Mouse (Mus musculus) liver, embryonic 14.5 days (tissue): ENCODE results near the gene Tcp10a. TPM values are rescaled to one million over a fixed set of nuclear protein-coding genes. Genes with fewer than 3 reads are reported as not detected.
"Not testable (repeated sequence)": the region's sequence is repeated elsewhere in the genome, so short reads cannot be mapped to it uniquely, and the experiment has no call there.

Experiments
- ATAC-seq: fragments of 200-750 bp; cut with Nextera tagmentation; 2 replicates; pipeline ENCODE4 v1.8.0; 2017; ENCODE audit warnings: moderate number of reproducible peaks, mild to moderate bottlenecking, moderate library complexity; ENCODE audit not compliant: insufficient read depth
- DNase-seq, 3 experiments: peaks; one replicate each; pipeline ENCODE4 v3.0.0-alpha.2; 2012 to 2013; ENCODE audit warnings: low read depth in 3 of 3, low spot score in 3 of 3
- H3K27ac ChIP-seq: fragments of 300-500 bp; sonication (generic); 2 replicates; pipeline ENCODE4 v1.5.1; 2014; ENCODE audit warnings: moderate library complexity, mild to moderate bottlenecking, control low read depth, inconsistent platforms
- H3K27me3 ChIP-seq: fragments of 300-500 bp; sonication (generic); 2 replicates; pipeline ENCODE4 v1.6.1; 2014; ENCODE audit warnings: mild to moderate bottlenecking, low read length, moderate library complexity; ENCODE audit not compliant: control insufficient read depth, insufficient read depth
- H3K36me3 ChIP-seq: fragments of 300-500 bp; sonication (generic); replicated peaks from 2 replicates; pipeline ENCODE4 v1.6.1; 2014; ENCODE audit warnings: low read depth; ENCODE audit not compliant: control insufficient read depth, insufficient read depth
- H3K4me1 ChIP-seq, 2 experiments: fragments of 200-500 bp in 1 of 2; fragments of 300-500 bp in 1 of 2; sonication (generic) in 1 of 2; replicated peaks; 2 replicates each; pipeline ENCODE4 v1.6.1; 2012 to 2014; ENCODE audit warnings: antibody characterized with exemption in 1 of 2, inconsistent platforms in 1 of 2, low read length in 1 of 2; ENCODE audit not compliant: control insufficient read depth in 2 of 2, insufficient read depth in 2 of 2
- H3K4me2 ChIP-seq: fragments of 300-500 bp; sonication (generic); 2 replicates; pipeline ENCODE4 v1.6.1; 2014; ENCODE audit warnings: low read depth, mild to moderate bottlenecking, control low read depth, moderate library complexity
- H3K4me3 ChIP-seq, 2 experiments: fragments of 200-500 bp in 1 of 2; fragments of 300-500 bp in 1 of 2; sonication (generic) in 1 of 2; 2 replicates each; pipeline ENCODE4 v1.5.1; 2012 to 2014; ENCODE audit warnings: low read depth in 2 of 2, low read length in 2 of 2, mild to moderate bottlenecking in 2 of 2, control low read depth in 1 of 2, inconsistent platforms in 1 of 2, moderate library complexity in 1 of 2; ENCODE audit not compliant: insufficient read depth in 1 of 2
- H3K9ac ChIP-seq: fragments of 300-500 bp; sonication (generic); replicated peaks from 2 replicates; pipeline ENCODE4 v1.6.1; 2014; ENCODE audit warnings: mild to moderate bottlenecking, control low read depth, moderate library complexity
- H3K9me3 ChIP-seq: fragments of 300-500 bp; sonication (generic); 2 replicates; pipeline ENCODE4 v1.6.1; 2016; ENCODE audit warnings: low read length, mixed read lengths; ENCODE audit not compliant: control insufficient read depth
- WGBS: fragments of 180-500 bp; shearing (Covaris S2); extraction: QIAGEN DNeasy Blood & Tissue Kit; methylation state at CpG from one replicate; pipeline ENCODE4 v1.1.7; 2014; ENCODE audit not compliant: insufficient replicate concordance; 5-methylcytosine and 5-hydroxymethylcytosine counted together
- polyA plus RNA-seq, 2 experiments: library from polyadenylated mRNA; depleted of rRNA in 1 of 2; stranded (reverse) in 1 of 2; unstranded in 1 of 2; fragments of >200 nt; fragmentation: Nextera tagmentation in 1 of 2; extraction: Ambion mirVana in 1 of 2; gene quantifications; 2 replicates each; pipeline versions ENCODE4 v1.2.1 to v1.2.3; 2012 to 2014

Gene Tcp10a
- polyA plus RNA-seq, 2 experiments, result not detected

GRCm38 (mm10) chr17:7386016-7386415, 61.6 kb downstream of the Tcp10a start:
- not testable (repeated sequence) for H3K9me3 ChIP-seq, H3K9ac ChIP-seq, H3K36me3 ChIP-seq, H3K4me3 ChIP-seq, ATAC-seq, H3K27me3 ChIP-seq, H3K4me1 ChIP-seq, DNase-seq, H3K27ac ChIP-seq, H3K4me2 ChIP-seq
- 43% methylated on average over 8 of the region's 8 CpGs for WGBS

- not testable (repeated sequence) for H3K4me2 ChIP-seq, H3K36me3 ChIP-seq, DNase-seq, H3K9me3 ChIP-seq, H3K4me1 ChIP-seq, H3K27me3 ChIP-seq, ATAC-seq, H3K27ac ChIP-seq, H3K9ac ChIP-seq, H3K4me3 ChIP-seq
- no CpG with 5 or more reads among the region's 2 CpGs for WGBS
These were observed 64.0 kb downstream of the Tcp10a start for GRCm38 (mm10) chr17:7388341-7388957.

- not testable (repeated sequence) for H3K9me3 ChIP-seq, H3K9ac ChIP-seq, H3K4me3 ChIP-seq, ATAC-seq, H3K4me1 ChIP-seq, H3K27ac ChIP-seq, H3K36me3 ChIP-seq, H3K4me2 ChIP-seq, DNase-seq, H3K27me3 ChIP-seq
- WGBS, result 63% methylated on average over 6 of the region's 8 CpGs
These were observed 64.5 kb downstream of the Tcp10a start for GRCm38 (mm10) chr17:7388958-7389356.

DNA sequence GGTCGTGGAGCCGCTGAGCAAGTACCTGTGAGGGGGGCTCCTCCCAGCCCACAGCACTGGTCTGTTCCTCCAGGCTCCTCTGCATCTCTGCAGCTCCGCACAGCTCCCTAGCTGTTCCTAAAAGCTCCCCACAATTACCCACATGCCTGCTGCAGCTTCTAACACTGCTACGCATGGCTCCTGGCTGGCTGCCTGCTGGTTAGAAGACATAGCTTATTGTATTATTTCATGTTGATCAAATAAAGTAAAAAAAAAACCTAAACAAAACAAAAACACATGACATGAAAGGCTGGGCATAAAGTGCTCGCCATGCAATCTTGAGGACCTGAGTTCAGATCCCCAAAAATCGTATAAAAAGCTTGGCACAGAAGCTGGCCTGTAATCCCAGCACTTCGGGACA, 65.5 kb downstream of the Tcp10a start:
- not testable (repeated sequence) for DNase-seq, H3K27ac ChIP-seq, H3K36me3 ChIP-seq, H3K4me2 ChIP-seq, H3K4me1 ChIP-seq, ATAC-seq, H3K9ac ChIP-seq, H3K27me3 ChIP-seq, H3K9me3 ChIP-seq, H3K4me3 ChIP-seq
- WGBS, result 51% methylated on average over 7 of the region's 7 CpGs

GRCm38 (mm10) chr17:7395116-7395515, 70.7 kb downstream of the Tcp10a start:
- H3K36me3 ChIP-seq, DNase-seq, H3K4me1 ChIP-seq, H3K9ac ChIP-seq, H3K4me2 ChIP-seq, H3K27ac ChIP-seq, ATAC-seq, H3K9me3 ChIP-seq, H3K4me3 ChIP-seq, H3K27me3 ChIP-seq: not testable (repeated sequence)
- 69% methylated on average over 7 of the region's 7 CpGs for WGBS

Other genes with a start within 250 kb of the Tcp10a start
- 1.0 and 1.1 TPM in 2 replicates for gene Rps6ka2, start 154.5 kb upstream of the Tcp10a start, polyA plus RNA-seq (2012; rRNA removed)
- gene Rps6ka2, start 154.5 kb upstream of the Tcp10a start, polyA plus RNA-seq (2014; fragmentation: Nextera tagmentation; extraction: Ambion mirVana), result 0.89 and 1.2 TPM in 2 replicates
- 0.02 TPM in 1 of 2 replicates, not detected in the other for gene Ttll2, start 28.1 kb downstream of the Tcp10a start, polyA plus RNA-seq (2012; rRNA removed)
- gene Ttll2, start 28.1 kb downstream of the Tcp10a start, polyA plus RNA-seq (2014; fragmentation: Nextera tagmentation; extraction: Ambion mirVana), result not detected in 2 replicates
- 0.12 TPM in 1 of 2 replicates, not detected in the other for gene Gm49630, start 47.3 kb downstream of the Tcp10a start, polyA plus RNA-seq (2012; rRNA removed)
- gene Gm49630, start 47.3 kb downstream of the Tcp10a start, polyA plus RNA-seq (2014; fragmentation: Nextera tagmentation; extraction: Ambion mirVana), result not detected in 2 replicates
- gene Unc93a2, start 60.8 kb downstream of the Tcp10a start, polyA plus RNA-seq (2012; rRNA removed), result 0.31 TPM in 2 replicates
- gene Unc93a2, start 60.8 kb downstream of the Tcp10a start, polyA plus RNA-seq (2014; fragmentation: Nextera tagmentation; extraction: Ambion mirVana), result 0.37 TPM in 2 replicates